Mouse (Mus musculus) thymus, postnatal 0 days (tissue): ENCODE results near the gene Acbd6. TPM values are rescaled to one million over a fixed set of nuclear protein-coding genes. Genes with fewer than 3 reads are reported as not detected.

Experiments used
- DNase-seq: peaks from one replicate; pipeline ENCODE4 v3.0.0-alpha.2; 2015; ENCODE audit warnings: low spot score
- polyA plus RNA-seq: library from polyadenylated mRNA; unstranded; fragments of >200 nt; fragmentation: Nextera tagmentation; extraction: Ambion mirVana; gene quantifications from 2 replicates; pipeline ENCODE4 v1.2.1, GENCODE M21; 2015

Acbd6 gene
- polyA plus RNA-seq, 1 experiment from 2014 or later: 112 TPM

DNA sequence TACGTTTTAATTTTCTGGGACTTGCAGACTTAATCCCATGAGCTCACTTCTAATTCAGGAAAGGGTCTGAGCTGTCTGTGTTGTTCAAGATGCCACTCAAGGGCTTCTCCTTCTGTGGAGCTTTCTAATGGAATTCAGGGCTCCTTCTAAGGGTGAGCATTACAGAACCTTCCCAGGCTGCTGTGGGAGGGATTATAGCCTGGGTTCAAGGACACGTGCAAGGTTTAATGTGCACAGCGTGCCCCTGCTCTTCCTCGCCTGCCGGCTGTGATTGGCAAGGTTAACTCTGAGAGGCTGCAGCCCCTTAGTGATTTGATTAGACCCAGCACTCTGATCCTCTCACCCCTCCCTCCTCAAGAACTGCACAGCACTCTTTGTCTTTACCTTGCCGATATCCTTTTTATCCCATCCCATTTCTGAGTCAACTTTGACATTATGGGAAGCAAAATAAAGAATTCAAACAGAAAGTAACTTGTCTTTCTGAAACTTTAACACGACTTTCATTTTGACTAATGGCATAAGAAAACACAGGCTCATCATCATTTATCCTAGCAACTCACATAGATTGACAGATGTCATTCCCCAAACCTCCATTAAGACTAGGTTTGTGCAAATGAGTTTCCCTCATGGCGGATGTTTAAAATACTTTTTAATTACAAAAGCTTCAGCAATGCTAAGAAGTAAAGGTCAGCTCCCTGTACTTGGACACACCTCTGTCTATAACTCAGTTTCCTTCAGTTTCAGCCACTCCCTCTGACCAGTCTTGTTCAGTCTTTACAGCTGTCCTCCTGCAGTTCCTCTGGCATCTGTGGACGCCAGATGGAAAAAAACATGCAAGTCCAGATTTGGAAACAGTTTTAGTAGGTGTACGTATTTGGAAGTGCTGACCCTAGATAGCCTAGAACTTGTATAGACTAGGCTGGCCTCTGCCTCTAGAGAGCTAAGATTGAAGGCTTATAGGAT is 88.7 kb downstream of the Acbd6 start:
- no peak for DNase-seq

DNA sequence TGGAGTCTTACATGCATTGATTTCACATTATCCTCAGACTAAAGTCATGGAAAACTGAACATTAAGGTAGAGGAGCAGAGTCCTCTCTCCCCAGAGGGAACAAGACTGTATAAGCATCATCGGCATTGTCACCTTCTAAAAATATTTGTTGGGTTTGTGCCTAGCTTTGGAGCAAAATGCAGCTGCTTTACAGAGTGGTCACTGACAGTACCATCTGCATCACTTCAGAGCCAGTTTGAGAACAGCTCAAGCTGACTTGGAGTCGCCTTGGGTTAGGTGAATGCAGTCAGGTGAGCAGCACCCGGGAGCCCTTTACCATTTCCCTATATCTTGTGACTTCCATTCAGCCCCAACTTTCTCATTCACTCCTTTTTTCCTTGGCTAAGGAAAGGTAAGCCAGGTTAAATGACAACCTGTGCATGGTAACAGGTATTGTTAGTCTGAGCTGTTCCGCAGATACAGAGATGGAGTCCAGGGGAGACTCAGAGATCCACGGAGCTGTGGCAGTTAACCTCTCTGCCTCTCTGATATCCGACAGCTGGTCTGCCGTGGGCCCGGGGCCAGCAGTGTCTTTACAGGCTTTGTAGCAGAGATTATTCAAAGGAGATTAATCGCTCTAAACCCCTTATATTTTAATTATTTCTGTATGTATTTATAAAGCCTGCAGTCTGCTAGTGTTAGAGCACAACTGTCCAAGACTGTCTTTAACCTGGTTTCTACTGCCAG is 92.4 kb downstream of the Acbd6 start:
- no peak for DNase-seq

DNA sequence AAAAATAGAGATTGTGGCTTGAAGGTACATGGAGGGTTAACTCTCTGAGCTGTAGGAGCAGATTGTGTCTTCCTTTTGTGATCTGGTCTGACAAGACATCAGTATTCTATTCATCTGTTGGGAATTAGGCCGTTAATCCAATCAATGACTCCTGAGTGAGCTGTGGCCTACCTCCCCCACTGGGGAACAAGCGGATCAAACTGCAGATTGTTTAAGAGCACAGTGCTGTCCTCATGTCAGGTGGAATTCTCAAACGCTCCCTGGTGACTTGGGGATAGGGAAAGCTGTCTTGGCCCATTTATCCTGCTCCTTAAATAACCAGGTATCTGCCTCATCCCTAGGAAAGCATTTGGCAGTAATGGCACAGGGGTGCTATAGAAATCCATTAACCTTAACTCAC is 97.0 kb downstream of the Acbd6 start:
- DNase-seq: no peak

DNA sequence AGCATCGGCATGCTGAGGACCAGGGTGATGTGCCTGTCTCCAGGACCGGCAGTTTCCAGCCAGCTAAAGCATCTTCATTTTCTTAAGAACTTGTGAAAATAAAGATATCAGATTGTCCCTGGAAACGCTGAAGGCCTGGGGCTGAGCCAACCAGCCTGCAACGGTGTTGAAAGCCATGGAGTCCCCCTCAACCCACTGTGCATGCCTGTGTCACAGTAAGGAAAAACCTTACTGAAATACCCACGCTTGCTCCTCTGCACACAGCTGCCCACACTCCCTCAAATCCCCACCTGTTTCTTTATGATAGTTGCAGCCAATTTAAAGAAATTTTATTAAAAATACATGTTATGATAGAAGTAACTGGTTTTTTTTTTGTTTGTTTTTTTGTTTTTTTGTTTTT is 98.4 kb downstream of the Acbd6 start:
- DNase-seq: no peak

DNA sequence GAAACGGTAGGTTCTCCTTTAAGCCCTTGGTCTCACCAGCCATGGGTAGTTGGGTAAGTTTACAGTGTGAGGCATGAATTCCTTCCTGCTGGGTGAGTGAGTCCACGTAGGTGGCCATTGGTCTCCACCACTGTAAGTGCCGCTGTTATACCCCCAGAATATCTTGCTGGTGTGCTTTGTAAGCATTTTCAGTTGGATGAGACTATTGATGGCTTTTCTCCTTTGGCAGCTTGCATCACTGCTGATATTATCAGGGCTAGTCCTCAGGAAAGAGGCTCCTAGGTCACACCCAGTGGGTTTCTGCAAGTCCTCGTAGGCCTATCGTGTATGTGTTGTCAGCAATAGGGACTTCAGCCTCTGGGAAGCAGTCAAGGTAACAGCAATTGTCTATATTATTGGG is 106.1 kb downstream of the Acbd6 start:
- no peak for DNase-seq

DNA sequence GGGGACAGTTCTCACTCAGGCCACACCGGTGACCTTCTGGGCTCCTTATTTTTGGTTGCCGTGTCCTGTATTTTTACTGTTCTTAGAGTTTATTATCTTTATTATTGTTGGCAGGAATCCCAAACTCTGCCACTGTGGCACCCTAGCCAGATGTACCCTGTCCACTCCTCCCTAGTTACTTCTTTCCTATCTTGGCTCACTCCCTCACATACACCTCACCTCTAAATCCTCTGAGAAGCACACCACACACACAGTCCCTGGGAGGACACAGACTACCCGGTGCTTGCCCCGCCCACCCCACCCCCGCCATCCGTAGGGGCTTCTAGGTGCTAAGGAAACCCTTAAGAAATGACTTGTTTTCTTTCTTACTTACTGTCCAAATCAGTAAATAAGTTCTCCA is 117.7 kb downstream of the Acbd6 start:
- no peak for DNase-seq

DNA sequence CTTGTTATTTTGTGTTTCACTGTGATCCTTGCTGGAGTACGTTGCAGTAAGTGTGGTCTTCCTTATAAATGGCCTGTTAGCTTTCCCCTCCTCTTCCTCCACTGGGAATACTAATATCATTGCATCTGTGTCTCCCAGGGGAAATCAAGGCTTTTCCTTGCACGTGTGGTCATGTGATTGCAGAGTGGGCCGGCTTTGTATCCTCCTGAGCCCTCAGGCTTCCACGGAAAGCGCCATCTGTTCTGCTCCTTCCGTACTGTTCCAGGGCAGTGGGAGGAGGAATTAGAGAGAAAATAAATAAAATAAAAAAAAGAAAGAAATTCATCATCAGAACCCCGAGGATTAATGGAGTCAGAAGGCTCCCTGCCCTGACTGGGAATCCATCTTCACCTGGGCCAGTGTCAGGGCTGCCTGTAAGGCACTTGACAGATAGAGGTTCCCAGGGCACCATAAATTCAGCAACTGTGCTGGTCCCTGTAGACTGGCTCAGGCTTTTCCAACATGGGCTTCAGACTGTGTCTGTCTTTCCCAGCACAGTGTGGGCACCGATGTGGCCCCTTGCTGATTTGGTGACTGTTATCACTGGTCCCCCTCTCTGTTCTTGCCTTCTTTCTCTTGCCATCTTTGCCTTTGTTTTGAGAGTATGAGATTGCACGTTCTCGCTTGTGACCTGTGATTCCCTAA is 123.3 kb downstream of the Acbd6 start:
- no peak for DNase-seq

DNA sequence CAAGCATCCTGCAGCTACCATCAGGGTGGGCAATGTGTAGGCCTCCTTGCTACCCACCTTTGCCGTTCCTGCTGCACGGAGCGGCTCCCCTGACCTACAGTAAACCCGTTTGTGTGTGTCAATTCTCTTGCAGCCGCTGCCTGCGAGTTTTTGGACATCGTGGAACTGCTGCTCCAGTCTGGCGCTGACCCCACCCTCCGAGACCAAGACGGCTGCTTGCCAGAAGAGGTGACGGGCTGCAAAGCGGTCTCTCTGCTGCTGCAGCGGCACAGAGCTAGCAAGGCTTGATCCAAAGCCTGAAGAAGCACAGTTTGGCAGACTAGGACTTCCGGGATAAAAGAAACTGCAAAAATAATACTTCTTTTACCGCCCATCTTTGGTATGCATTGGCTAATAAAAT is 128.9 kb downstream of the Acbd6 start:
- DNase-seq: no peak

DNA sequence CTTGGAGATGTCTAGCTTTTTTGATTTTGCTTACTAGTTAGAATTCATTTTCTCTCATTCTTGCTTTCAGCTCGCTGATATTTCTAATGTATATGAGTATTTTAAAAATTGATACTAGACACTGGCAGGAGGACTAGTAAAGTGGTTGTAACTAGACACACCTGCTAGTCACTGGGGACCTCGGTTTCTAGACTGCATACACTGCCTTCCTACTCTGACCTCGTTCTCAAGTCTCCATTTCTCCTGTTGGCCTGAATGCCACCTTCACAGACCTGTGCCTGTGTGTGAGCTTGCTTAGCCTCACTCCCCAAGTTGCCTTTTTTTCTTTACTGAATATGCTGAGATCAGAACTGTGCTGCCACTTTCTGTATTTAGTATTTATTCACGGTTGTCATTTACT is 131.2 kb downstream of the Acbd6 start:
- DNase-seq: no peak

DNA sequence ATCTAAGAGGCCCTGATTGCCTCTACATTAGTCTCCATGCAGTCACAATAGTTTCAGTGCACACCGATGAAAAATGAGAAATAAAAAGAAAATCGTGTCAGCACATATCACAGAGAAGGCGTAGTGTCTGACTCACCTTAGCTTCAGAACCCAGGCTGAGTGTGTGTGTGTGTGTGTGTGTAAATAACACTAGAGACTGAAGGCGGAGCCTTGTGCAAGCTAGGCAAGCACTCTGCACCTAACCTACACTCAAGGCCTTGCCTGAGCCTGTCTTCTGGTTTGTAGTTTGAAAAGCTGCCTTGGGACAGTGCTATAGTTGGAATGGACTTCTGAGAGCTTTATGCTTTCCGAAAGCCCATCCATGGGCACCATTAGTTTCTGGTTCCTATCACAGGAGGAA is 131.6 kb downstream of the Acbd6 start:
- no peak for DNase-seq

DNA sequence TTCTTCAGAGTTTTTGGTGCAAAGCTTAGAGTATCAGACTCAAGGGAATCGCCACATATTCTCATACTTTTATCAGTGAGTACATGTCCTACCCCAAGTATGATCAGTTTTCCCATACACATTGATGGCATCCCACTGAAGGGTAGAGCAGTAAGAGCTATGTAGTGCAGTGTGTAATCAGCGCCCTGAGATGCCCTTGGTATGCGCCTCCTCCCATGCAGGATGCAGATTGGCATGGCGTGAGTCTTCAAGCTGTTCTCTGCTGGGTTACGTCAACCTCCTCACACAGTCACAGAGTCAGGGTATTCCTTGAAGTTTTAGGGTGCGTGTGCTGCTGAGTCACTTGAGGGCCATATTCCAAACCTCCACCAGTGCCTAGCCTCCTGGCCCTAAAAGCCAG is 134.3 kb downstream of the Acbd6 start:
- no peak for DNase-seq

DNA sequence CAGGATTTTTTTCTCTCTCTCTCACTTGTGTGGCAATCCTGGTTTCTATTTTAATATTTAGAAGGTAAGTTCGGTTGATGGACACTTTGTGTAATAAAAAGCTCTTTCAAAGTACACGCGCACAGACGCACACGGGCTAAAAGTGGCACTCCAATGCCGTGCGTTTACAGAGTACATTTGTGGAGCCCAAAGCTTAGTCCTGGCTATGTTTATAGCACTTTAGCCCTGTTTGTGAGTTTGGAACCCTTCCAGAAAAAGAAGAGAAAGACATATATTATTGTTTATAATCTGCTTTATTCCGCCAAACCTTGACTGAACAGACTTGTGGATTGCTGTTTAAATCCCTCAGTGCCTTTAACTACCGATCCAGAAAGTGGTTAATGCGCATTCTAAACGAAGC is 135.1 kb downstream of the Acbd6 start:
- DNase-seq: no peak

DNA sequence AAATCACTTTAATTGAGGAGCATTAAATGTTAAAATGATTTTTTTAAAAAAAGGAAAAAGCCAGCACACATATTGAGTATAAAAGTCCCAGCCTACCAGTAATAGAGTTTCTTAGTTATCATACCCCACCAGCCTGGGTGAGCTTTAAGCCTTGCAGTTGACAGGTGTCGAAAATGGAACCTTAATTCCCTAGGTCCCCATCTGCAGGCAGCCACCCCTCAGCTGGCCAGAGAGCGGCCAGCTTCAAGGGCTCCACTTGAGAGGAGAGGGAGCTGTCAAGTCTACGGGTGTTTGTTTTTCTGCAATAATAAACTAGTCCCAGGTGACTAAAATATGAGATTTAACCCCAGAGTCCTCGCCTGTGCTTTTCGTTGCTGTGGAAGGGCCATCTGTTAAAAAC is 135.5 kb downstream of the Acbd6 start:
- DNase-seq: no peak

DNA sequence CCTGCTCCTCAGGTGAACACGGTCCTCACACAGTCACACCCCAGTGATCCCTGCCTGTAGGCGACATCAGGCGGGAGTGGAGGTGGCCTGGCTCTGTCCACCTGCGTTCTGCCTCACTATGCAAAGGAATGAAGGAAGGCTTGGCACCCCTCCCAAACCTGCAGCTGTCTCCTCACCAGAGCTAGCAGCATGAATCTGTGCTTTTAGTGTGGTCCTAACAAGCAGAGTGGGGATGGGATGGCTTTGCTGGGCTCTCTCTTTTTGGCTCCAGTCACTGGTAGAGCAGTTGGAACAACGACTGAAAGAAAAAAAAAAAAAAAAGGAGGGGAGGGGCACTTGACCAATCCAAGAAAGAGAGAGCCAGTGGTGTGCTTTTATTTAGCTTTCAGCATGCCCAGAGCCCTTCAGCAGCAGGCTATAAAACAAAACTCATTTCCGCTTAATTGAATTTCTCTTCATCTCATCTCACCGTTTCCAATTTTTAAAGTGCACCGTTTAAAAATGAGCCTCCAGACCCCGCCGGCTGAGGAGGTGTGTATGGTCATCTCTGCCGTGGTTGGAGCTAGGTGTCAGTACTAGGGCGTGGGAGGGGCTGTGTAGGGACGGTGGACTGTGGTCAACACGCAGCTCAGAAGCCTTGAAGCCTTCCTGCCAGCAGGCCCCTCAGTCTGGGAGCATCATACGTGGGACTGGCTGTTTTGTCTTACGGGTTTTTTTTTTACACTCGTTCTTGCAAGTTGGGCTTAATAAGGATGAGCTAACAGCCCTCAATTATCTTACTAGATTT is 140.6 kb downstream of the Acbd6 start:
- DNase-seq: no peak

DNA sequence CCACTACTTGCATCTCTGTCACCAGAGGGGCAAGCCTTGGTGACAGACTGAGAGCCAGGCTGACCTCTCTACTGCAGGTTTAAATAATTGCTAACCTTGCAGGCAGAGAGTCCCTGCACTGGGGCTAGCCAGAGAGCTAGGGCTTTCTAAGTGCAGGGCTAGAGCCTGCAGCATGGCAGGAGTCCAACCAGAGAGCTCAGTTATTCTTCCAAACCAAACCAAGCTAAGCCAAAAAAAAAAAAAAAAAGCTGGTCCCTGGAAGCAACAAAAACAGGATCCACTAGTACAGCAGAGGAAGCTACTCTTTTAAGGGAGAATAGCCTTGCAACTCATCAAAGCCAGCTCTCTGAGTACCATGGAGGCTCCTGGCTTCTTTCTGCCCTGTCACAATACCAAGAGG is 143.0 kb downstream of the Acbd6 start:
- DNase-seq: no peak

DNA sequence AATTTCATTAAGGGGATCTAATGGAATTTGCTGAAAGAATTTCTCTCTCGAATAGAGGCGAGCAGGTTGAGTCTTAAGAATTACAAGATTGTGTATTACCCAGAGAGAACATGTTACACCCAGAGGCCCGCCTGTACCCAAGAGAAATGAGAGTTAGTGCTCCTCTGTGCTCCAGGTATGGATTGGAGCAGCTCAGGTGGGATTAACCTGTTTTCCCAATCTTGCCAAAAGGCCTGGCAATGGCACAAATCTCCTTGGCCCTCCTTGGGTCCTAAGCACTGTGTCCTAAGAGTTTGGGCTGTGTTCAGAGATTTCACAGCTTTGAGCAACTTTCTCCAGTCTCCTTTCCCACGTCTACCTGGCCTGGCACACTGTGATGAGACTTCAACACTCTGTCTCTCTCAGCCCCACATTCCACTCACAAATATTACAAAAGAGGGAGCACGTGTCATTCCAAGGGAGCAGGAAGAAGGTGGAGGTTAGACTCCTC is 145.3 kb downstream of the Acbd6 start:
- no peak for DNase-seq

DNA sequence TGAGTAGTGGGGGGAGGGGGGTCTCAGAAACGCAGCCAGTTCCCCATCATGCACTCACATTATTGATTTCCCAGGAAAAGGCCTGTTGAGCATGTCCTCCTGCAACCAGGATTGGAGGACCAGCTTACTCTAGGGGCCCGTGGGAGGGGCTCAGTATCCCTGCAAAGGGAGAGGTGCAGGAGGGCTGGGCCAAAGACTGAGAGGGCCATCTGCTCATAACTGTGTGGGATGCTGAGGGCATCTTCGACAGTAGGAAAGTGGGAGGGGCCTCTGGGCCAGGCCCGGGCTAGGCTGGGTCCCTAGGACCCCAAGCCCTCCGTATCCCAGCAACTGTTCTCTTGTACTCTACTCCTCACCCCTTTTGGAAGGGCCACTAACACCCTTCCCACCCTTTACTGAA is 146.3 kb downstream of the Acbd6 start:
- no peak for DNase-seq

DNA sequence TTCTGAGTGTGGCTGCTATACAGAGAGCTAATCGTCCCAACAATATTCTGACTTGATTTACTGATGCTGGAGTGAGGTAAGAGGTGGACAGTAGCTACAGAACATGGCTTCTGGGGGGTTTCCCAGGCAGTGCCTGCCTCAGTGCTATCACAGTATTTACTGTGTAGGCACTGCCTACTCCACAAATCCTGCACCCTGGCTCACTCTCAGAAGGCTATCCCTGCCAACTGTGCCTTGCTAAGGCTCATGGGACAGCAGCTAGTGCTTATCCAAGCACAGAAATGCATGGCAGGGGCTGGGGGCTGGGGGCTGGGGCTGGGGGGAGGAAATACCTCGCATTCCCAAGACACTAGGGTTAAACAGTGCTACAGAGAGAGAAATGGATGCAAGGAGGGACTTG is 155.4 kb downstream of the Acbd6 start:
- no peak for DNase-seq

DNA sequence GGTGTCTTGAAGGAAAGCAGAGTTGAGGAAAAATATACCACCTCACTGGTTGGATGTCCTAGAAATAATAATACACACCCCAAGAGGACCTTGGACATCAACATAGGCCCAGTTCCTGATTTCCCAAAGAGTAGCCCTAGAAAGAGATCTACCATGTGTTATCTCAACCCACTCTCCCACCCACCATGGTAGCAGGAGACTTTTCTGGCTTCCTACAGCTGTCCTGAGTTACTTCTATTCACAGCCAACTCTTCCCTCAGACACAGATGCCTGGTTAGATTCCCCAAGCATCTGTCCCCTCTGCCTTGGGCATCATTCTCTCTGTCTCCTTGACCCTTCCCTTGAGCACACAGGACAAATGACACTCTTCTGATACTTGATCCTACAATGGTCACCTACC is 157.4 kb downstream of the Acbd6 start:
- DNase-seq: no peak

DNA sequence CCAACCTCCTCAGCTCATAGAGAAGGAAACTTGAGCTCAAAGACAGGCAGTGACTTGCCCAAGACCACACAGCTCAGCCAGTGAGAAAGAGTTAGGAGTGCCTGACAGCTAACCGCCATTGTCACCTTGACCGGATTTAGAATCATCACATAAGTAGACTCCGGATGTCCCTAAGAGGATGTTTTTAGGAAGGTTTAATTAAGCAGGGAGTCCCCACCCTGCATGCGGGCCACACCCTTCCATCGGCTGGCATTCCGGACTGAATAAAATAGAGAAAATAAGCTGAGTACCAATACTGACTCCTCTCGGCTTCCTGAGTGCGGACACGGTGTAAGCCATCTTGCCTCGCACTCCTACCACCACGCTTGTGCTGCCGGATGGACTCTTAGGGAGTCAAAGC is 159.4 kb downstream of the Acbd6 start:
- no peak for DNase-seq

DNA sequence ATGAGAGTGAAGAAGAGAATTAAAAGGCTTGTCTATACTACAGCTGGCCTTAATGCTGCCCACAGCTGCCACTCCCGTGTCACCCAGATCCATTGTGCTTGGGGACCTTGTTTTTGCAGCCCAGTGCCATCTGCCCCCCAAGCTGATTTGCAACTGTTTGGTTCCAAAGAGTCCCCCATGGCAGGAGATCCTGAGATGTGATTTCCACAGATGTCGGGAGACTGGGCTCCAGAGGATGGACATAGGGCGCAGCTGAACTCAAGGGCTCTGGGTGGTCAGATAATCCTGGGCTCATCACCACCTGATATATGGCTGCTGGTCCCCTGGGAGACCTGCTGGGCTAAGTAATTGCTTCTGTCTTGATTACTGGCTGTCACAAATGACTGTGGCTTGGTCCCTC is 160.9 kb downstream of the Acbd6 start:
- DNase-seq: no peak
